Mouse (Mus musculus) stomach, postnatal 0 days (tissue): ENCODE data around the gene Ifi211. TPM values are rescaled to one million over a fixed set of nuclear protein-coding genes. Genes with fewer than 3 reads are reported as not detected.
"Not testable (repeated sequence)": the region's sequence is repeated elsewhere in the genome, so short reads cannot be mapped to it uniquely, and the experiment has no call there.

Experiments used
- ATAC-seq: fragments of 200-750 bp; cut with Nextera tagmentation; 2 replicates; pipeline ENCODE4 v1.8.0; 2017; ENCODE audit not compliant: low FRiP score, low TSS enrichment
- DNase-seq: peaks from one replicate; pipeline ENCODE4 v3.0.0-alpha.2; 2016; ENCODE audit warnings: low spot score
- H3K27ac ChIP-seq: fragments of 300-500 bp; sonication (generic); replicated peaks from 2 replicates; pipeline ENCODE4 v1.5.1; 2014; ENCODE audit warnings: mild to moderate bottlenecking, control low read depth
- H3K27me3 ChIP-seq: fragments of 300-500 bp; sonication (generic); 2 replicates; pipeline ENCODE4 v1.6.1; 2014; ENCODE audit warnings: low read length; ENCODE audit not compliant: control insufficient read depth, insufficient read depth
- H3K36me3 ChIP-seq: fragments of 300-500 bp; sonication (generic); 2 replicates; pipeline ENCODE4 v1.6.1; 2014; ENCODE audit warnings: low read length, mixed read lengths; ENCODE audit not compliant: control insufficient read depth, insufficient read depth
- H3K4me1 ChIP-seq: fragments of 300-500 bp; sonication (generic); replicated peaks from 2 replicates; pipeline ENCODE4 v1.6.1; 2014; ENCODE audit warnings: antibody characterized with exemption; ENCODE audit not compliant: control insufficient read depth, insufficient read depth
- H3K4me2 ChIP-seq: fragments of 300-500 bp; sonication (generic); replicated peaks from 2 replicates; pipeline ENCODE4 v1.6.1; 2014; ENCODE audit warnings: low read depth, mild to moderate bottlenecking, control low read depth, moderate library complexity
- H3K4me3 ChIP-seq: fragments of 300-500 bp; sonication (generic); 2 replicates; pipeline ENCODE4 v1.5.1; 2014; ENCODE audit warnings: low read depth, low read length, control low read depth
- H3K9ac ChIP-seq: fragments of 300-500 bp; sonication (generic); 2 replicates; pipeline ENCODE4 v1.6.1; 2014; ENCODE audit warnings: mild to moderate bottlenecking, low read length, control low read depth, mixed read lengths
- H3K9me3 ChIP-seq: fragments of 300-500 bp; sonication (generic); 2 replicates; pipeline ENCODE4 v1.6.1; 2016; ENCODE audit warnings: low read length; ENCODE audit not compliant: control insufficient read depth
- CTCF ChIP-seq: IDR thresholded peaks from 2 replicates; pipeline ENCODE4 v1.5.1; 2016; ENCODE audit warnings: antibody characterized with exemption, low read depth, mild to moderate bottlenecking, moderate library complexity
- EP300 ChIP-seq: optimal IDR thresholded peaks from 2 replicates; pipeline ENCODE3; 2016; ENCODE audit warnings: antibody characterized with exemption
- WGBS: fragments of 180-500 bp; shearing (Covaris S2); extraction: QIAGEN DNeasy Blood & Tissue Kit; methylation state at CpG from one replicate; pipeline ENCODE4 v1.1.7; 2014; 5-methylcytosine and 5-hydroxymethylcytosine counted together
- polyA plus RNA-seq: library from polyadenylated mRNA; unstranded; fragments of >200 nt; fragmentation: Nextera tagmentation; extraction: Ambion mirVana; gene quantifications from 2 replicates; pipeline ENCODE4 v1.2.1, GENCODE M21; 2015

Ifi211 gene
- 1.4 TPM in 2 replicates for polyA plus RNA-seq

GRCm38 (mm10) chr1:173912548-173913255 lies at the start of gene Ifi211:
TSS of gene Ifi211 (minus strand) at chr1:173913046.
- H3K9ac ChIP-seq, H3K27me3 ChIP-seq, H3K36me3 ChIP-seq, H3K27ac ChIP-seq, H3K9me3 ChIP-seq, DNase-seq, ATAC-seq, H3K4me3 ChIP-seq, H3K4me2 ChIP-seq, H3K4me1 ChIP-seq: not testable (repeated sequence)
- WGBS = 68% methylated on average over 6 of the region's 6 CpGs

DNA sequence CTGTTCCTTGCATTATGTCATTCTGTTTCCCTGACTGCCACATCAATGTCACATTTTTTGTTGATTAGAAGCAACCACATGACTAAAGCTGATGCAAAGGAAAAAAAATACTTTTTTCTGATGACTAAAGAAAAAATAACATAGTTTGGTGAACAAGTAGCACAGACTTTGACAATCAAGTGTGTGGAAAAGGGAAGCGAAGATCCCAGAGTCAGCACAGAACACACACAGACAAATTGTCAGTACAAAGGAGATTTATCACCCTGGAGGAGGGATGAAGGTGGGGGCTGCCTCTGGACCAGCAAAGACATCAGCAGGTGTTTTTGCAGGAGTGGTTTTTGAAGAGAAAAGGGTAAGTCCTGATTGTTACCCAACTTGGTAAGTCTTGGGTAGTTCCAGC lies 48.6 kb upstream of the Ifi211 start:
- ATAC-seq, H3K36me3 ChIP-seq, H3K4me3 ChIP-seq, H3K27ac ChIP-seq, H3K27me3 ChIP-seq, H3K4me2 ChIP-seq, H3K9me3 ChIP-seq, DNase-seq, H3K4me1 ChIP-seq, H3K9ac ChIP-seq: not testable (repeated sequence)
- WGBS = 50% methylated on average over 1 of the region's 1 CpGs

- not testable (repeated sequence) for DNase-seq, H3K36me3 ChIP-seq, H3K4me1 ChIP-seq, ATAC-seq, H3K4me2 ChIP-seq, H3K9me3 ChIP-seq, H3K4me3 ChIP-seq, H3K27ac ChIP-seq, H3K9ac ChIP-seq, H3K27me3 ChIP-seq
- 60% methylated on average over 3 of the region's 3 CpGs for WGBS
Observed at GRCm38 (mm10) chr1:173959998-173960397, 47.2 kb upstream of the Ifi211 start.

DNA sequence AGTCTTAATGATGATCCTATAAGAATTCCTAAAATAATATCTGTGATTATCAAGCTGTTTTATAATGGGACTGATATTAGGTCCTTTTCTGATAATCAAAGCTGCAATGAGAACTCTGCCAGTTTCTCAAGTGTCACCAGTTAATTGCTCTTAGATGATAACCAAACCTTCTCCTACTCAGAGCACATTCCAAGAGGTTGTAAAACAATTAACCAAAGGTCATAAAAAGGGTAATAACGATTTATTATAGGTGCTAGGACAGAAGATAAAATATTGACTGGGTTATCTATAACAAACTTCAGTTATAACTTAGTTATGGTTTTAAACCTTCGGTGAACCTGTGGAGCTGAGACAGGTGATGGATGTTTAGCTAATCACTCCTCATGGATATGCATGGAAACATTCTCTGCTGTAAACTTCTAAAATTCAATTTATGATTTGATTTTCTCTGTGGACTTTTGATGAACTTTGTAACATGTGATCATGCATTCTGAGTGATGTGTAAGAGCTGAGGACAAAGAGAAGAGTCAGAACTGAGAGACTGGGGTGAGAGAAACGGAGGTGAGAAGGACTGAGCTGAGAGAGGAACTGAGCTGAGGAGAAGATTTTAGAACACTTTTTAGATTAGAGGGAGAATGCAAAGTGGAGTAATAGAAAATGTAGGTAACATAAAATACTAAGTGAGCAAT lies 43.1 kb upstream of the Ifi211 start:
- H3K27ac ChIP-seq, ATAC-seq, H3K4me1 ChIP-seq, DNase-seq, H3K9ac ChIP-seq, H3K27me3 ChIP-seq, H3K4me3 ChIP-seq, H3K36me3 ChIP-seq, H3K4me2 ChIP-seq, H3K9me3 ChIP-seq: not testable (repeated sequence)
- 25% methylated on average over 3 of the region's 3 CpGs for WGBS

- H3K27ac ChIP-seq = no peak overlapping the region
- no peak for DNase-seq
- no peak overlapping the region for H3K4me2 ChIP-seq
- H3K9ac ChIP-seq = no peak overlapping the region
- ATAC-seq = no peak
- no peaks in the 10 kb centered on the region for H3K4me1 ChIP-seq
- TF ChIP-seq EP300 (no peak), CTCF (no peak)
- no peaks in the 10 kb centered on the region for H3K9me3 ChIP-seq
- WGBS = 73% methylated on average over 2 of the region's 2 CpGs
- no peak overlapping the region for H3K4me3 ChIP-seq
- H3K36me3 ChIP-seq = no peaks in the 10 kb centered on the region
- H3K27me3 ChIP-seq = no peaks in the 10 kb centered on the region
Observed at GRCm38 (mm10) chr1:173955071-173955796, 42.4 kb upstream of the Ifi211 start.

DNA sequence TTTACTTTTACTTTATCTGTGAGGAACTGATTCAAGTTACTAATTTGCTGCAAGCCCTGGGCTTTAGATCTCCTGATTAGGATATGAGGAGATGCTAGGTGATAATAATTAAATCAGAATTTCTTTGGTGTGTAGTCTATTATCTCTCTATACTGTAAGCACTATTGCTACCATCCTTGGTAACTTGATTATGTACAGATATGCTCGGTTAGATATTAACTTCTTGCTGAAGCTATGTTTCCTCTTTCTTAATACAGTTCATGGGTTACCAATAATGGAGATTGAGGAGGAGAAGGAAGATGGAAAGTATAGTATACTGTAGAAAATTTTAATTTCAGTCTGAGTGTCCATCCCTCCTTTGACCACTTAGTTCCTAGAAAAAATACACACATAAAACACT lies 40.7 kb upstream of the Ifi211 start:
- no peak for ATAC-seq
- TF ChIP-seq CTCF (no peak), EP300 (no peak)
- 79% methylated on average over 1 of the region's 1 CpGs for WGBS

GRCm38 (mm10) chr1:173949044-173949443 lies 36.2 kb upstream of the Ifi211 start:
- not testable (repeated sequence) for ATAC-seq, H3K27me3 ChIP-seq, H3K4me1 ChIP-seq, H3K9me3 ChIP-seq, H3K27ac ChIP-seq, H3K9ac ChIP-seq, H3K36me3 ChIP-seq, H3K4me3 ChIP-seq, DNase-seq, H3K4me2 ChIP-seq
- 84% methylated on average over 2 of the region's 2 CpGs for WGBS

More for the DNA sequence above, 40.7 kb upstream of the Ifi211 start:
- H3K4me2 ChIP-seq = no peak overlapping the region
- no peak overlapping the region for H3K9ac ChIP-seq
- no peak for DNase-seq
- H3K4me1 ChIP-seq = no peaks in the 10 kb centered on the region
- H3K27ac ChIP-seq = no peak overlapping the region
- H3K9me3 ChIP-seq = no peaks in the 10 kb centered on the region
- no peak overlapping the region for H3K4me3 ChIP-seq
- no peaks in the 10 kb centered on the region for H3K36me3 ChIP-seq
- H3K27me3 ChIP-seq = no peaks in the 10 kb centered on the region

- H3K4me3 ChIP-seq, DNase-seq, H3K27ac ChIP-seq, H3K4me1 ChIP-seq, H3K4me2 ChIP-seq, H3K27me3 ChIP-seq, H3K9ac ChIP-seq, ATAC-seq, H3K9me3 ChIP-seq, H3K36me3 ChIP-seq: not testable (repeated sequence)
Observed at GRCm38 (mm10) chr1:173942780-173943066, 29.9 kb upstream of the Ifi211 start.
